Mouse (Mus musculus) hindbrain, postnatal 0 days (tissue): ENCODE measurements around the gene Arid3a. TPM values are rescaled to one million over a fixed set of nuclear protein-coding genes. Genes with fewer than 3 reads are reported as not detected.

Experiments
- ATAC-seq: fragments of 200-750 bp; cut with Nextera tagmentation; 2 replicates; pipeline ENCODE4 v1.8.0; 2017; ENCODE audit warnings: mild to moderate bottlenecking, moderate TSS enrichment, moderate library complexity
- DNase-seq: peaks from one replicate; pipeline ENCODE4 v3.0.0-alpha.2; 2015; ENCODE audit warnings: low spot score
- H3K27ac ChIP-seq: fragments of 300-500 bp; sonication (generic); 2 replicates; pipeline ENCODE4 v1.5.1; 2014; ENCODE audit warnings: mild to moderate bottlenecking
- H3K27me3 ChIP-seq: fragments of 300-500 bp; sonication (generic); 2 replicates; pipeline ENCODE4 v1.6.1; 2014; ENCODE audit warnings: low read length, mixed read lengths; ENCODE audit not compliant: insufficient read depth
- H3K36me3 ChIP-seq: fragments of 300-500 bp; sonication (generic); 2 replicates; pipeline ENCODE4 v1.6.1; 2014; ENCODE audit warnings: low read length, mixed read lengths; ENCODE audit not compliant: insufficient read depth
- H3K4me1 ChIP-seq: fragments of 300-500 bp; sonication (generic); 2 replicates; pipeline ENCODE4 v1.6.1; 2014; ENCODE audit warnings: antibody characterized with exemption, low read length, mixed read lengths; ENCODE audit not compliant: insufficient read depth
- H3K4me2 ChIP-seq: fragments of 300-500 bp; sonication (generic); 2 replicates; pipeline ENCODE4 v1.6.1; 2014; ENCODE audit warnings: low read depth, mild to moderate bottlenecking, low read length, moderate library complexity, mixed read lengths
- H3K4me3 ChIP-seq: fragments of 300-500 bp; sonication (generic); 2 replicates; pipeline ENCODE4 v1.5.1; 2014; ENCODE audit warnings: low read length
- H3K9ac ChIP-seq: fragments of 300-500 bp; sonication (generic); replicated peaks from 2 replicates; pipeline ENCODE4 v1.6.1; 2014; ENCODE audit warnings: mild to moderate bottlenecking, low read length, moderate library complexity, mixed read lengths
- H3K9me3 ChIP-seq: fragments of 300-500 bp; sonication (generic); 2 replicates; pipeline ENCODE4 v1.6.1; 2016; ENCODE audit warnings: low read length, mixed read lengths
- CTCF ChIP-seq: IDR thresholded peaks from 2 replicates; pipeline ENCODE4 v1.5.1; 2016; ENCODE audit warnings: antibody characterized with exemption, control low read depth, low read depth
- WGBS: fragments of 180-500 bp; shearing (Covaris S2); extraction: QIAGEN DNeasy Blood & Tissue Kit; methylation state at CpG from one replicate; pipeline ENCODE4 v1.1.7; 2014; 5-methylcytosine and 5-hydroxymethylcytosine counted together
- polyA plus RNA-seq: library from polyadenylated mRNA; unstranded; fragments of >200 nt; fragmentation: Nextera tagmentation; extraction: Ambion mirVana; gene quantifications from 2 replicates; pipeline ENCODE4 v1.2.1, GENCODE M21; 2015
- total RNA-seq: library from RNA; depleted of rRNA; stranded (reverse); fragments of >200 nt; gene quantifications from 2 replicates; pipeline ENCODE4 v1.2.3, GENCODE M21; 2014

Gene Arid3a
- total and polyA plus RNA-seq, 2 experiments from 2014 or later = 2.6 to 10.1 TPM

GRCm38 (mm10) chr10:79971183-79971497 is 44.3 kb downstream of the Arid3a start:
- peak overlapping the region; percentile 40 for H3K4me3 ChIP-seq
- TF ChIP-seq CTCF = no peak
- peaks cover 16% of the 10 kb centered on the region for H3K36me3 ChIP-seq
- no peak for DNase-seq
- no peaks in the 10 kb centered on the region for H3K9me3 ChIP-seq
- H3K27me3 ChIP-seq = peaks cover 9% of the 10 kb centered on the region; the same call in 1 of the 2 replicates
- H3K27ac ChIP-seq = no peak overlapping the region
- H3K4me1 ChIP-seq = peaks cover 10% of the 10 kb centered on the region
- WGBS = 4% methylated on average over 20 of the region's 21 CpGs
- peak overlapping the region; percentile 67 for H3K4me2 ChIP-seq
- ATAC-seq = 0 out of 2 replicates have a peak, but pooled peaks have one; percentile 1
- peak overlapping the region; percentile 43 for H3K9ac ChIP-seq

DNA sequence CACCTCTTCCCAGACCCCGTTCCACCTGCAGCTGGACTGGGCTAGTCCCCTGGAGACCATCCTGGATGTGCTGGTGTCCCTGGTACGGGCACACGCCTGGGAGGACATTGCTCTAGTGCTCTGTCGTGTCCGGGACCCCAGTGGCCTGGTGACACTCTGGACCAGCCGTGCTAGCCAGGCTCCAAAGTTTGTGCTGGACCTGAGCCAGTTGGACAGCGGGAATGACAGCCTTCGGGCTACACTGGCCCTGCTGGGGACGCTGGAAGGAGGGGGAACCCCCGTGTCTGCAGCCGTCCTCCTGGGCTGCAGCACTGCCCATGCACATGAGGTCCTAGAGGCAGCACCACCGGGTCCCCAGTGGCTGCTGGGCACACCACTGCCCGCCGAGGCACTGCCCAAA is 46.0 kb downstream of the Arid3a start:
- 51% methylated on average over 14 of the region's 14 CpGs for WGBS
- TF ChIP-seq CTCF = no peak
- Histone ChIP-seq H3K27ac (no peak overlapping the region), H3K4me1 (peaks cover 10% of the 10 kb centered on the region), H3K9me3 (no peaks in the 10 kb centered on the region), H3K36me3 (peaks cover 12% of the 10 kb centered on the region; the same call in 1 of the 2 replicates), H3K4me3 (no peak overlapping the region), H3K4me2 (no peak overlapping the region), H3K27me3 (peaks cover 9% of the 10 kb centered on the region; the same call in 1 of the 2 replicates), H3K9ac (no peak overlapping the region)
- DNase-seq (no peak), ATAC-seq (no peak)

DNA sequence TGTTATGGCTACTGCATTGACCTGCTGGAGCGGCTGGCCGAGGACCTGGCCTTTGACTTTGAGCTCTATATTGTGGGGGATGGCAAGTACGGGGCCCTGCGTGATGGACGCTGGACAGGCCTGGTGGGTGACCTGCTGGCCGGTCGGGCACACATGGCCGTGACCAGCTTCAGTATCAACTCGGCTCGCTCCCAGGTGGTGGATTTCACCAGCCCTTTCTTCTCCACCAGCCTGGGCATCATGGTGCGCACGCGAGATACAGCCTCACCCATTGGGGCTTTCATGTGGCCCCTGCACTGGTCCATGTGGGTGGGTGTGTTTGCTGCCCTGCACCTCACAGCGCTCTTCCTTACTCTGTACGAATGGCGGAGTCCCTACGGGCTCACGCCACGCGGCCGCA is 47.2 kb downstream of the Arid3a start:
- H3K36me3 ChIP-seq = peaks cover 23% of the 10 kb centered on the region; the same call in 1 of the 2 replicates
- H3K9me3 ChIP-seq = no peaks in the 10 kb centered on the region
- H3K9ac ChIP-seq = no peak overlapping the region
- no peak overlapping the region for H3K27ac ChIP-seq
- peaks cover 10% of the 10 kb centered on the region for H3K4me1 ChIP-seq
- DNase-seq (no peak), ATAC-seq (no peak)
- 90% methylated on average over 21 of the region's 21 CpGs for WGBS
- H3K27me3 ChIP-seq = peaks cover 9% of the 10 kb centered on the region; the same call in 1 of the 2 replicates
- no peak overlapping the region for H3K4me3 ChIP-seq
- TF ChIP-seq CTCF = no peak
- no peak overlapping the region for H3K4me2 ChIP-seq

- 89% methylated on average over 8 of the region's 8 CpGs for WGBS
- Histone ChIP-seq H3K4me1 (peaks cover 8% of the 10 kb centered on the region; the same call in 1 of the 2 replicates), H3K9ac (no peak overlapping the region), H3K36me3 (peaks cover 24% of the 10 kb centered on the region; the same call in 1 of the 2 replicates), H3K4me2 (no peak overlapping the region), H3K4me3 (no peak overlapping the region), H3K9me3 (no peaks in the 10 kb centered on the region), H3K27ac (no peak overlapping the region), H3K27me3 (peaks cover 9% of the 10 kb centered on the region; the same call in 1 of the 2 replicates)
- no peak for TF ChIP-seq CTCF
- ATAC-seq (no peak), DNase-seq (no peak)
These were observed 47.8 kb downstream of the Arid3a start for GRCm38 (mm10) chr10:79974668-79975067.

DNA sequence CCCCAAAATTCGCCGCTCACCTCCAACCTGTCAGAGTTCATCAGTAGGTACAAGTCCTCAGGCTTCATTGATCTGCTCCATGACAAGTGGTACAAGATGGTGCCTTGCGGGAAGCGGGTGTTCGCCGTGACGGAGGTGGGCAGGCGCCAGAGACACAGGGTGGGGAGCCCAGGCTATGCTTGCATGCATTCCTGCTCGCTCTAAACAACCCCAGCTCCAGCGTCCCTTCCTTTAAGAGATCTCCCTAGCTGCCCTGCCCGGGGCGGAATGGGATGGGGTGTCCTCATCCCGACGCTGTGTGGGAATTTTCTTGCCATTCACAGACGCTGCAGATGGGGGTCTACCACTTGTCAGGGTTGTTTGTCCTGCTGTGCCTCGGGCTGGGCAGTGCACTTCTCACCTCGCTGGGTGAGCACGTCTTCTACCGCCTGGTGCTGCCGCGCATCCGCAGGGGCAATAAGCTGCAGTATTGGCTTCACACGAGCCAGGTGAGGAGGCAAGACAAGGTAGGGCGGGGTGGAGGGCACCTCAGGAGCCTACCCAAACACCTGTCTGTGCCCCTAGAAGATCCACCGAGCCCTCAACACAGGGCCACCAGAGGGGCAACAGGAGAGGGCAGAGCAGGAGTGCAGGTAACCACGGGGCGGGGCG is 49.4 kb downstream of the Arid3a start:
- no peak for DNase-seq
- peaks cover 24% of the 10 kb centered on the region; the same call in 1 of the 2 replicates for H3K36me3 ChIP-seq
- H3K4me2 ChIP-seq = no peak overlapping the region
- no peak overlapping the region for H3K4me3 ChIP-seq
- H3K9ac ChIP-seq = no peak overlapping the region
- no peaks in the 10 kb centered on the region for H3K9me3 ChIP-seq
- H3K4me1 ChIP-seq = peaks cover under 1% of the 10 kb centered on the region; the same call in 1 of the 2 replicates
- no peak for ATAC-seq
- H3K27me3 ChIP-seq = peaks cover 2% of the 10 kb centered on the region; the same call in 1 of the 2 replicates
- no peak overlapping the region for H3K27ac ChIP-seq
- WGBS = 86% methylated on average over 27 of the region's 28 CpGs
- TF ChIP-seq CTCF = no peak

GRCm38 (mm10) chr10:79976722-79977107 is 49.9 kb downstream of the Arid3a start:
- Histone ChIP-seq H3K4me2 (no peak overlapping the region), H3K27ac (no peak overlapping the region), H3K27me3 (no peaks in the 10 kb centered on the region), H3K9me3 (no peaks in the 10 kb centered on the region), H3K4me1 (0 out of 2 replicates have a peak, but pooled peaks cover 1% of the 10 kb centered on the region), H3K9ac (no peak overlapping the region), H3K4me3 (no peak overlapping the region), H3K36me3 (peaks cover 24% of the 10 kb centered on the region; the same call in 1 of the 2 replicates)
- no peak for TF ChIP-seq CTCF
- ATAC-seq (no peak), DNase-seq (no peak)
- 75% methylated on average over 33 of the region's 36 CpGs for WGBS

DNA sequence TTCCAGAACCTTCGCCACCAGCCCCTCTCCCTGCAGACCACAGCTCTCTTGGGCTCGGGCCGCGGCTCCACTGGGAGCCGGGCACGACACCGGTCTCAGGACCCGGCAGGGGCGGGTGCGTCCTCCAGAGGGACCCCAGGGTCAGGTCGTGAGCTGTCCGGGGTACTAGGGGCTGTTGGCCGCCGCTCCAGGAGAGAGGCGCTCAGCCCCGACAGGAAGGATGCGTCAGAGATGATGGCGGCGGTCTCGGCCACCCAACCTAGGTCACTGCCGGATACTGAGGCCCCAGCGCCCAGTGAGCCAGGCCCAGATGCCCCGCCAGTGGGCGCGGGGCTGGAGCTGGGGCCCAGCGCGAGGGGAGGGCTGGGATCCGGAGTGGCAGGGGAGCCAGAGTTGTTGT is 50.5 kb downstream of the Arid3a start:
- ATAC-seq (no peak), DNase-seq (no peak)
- no peak overlapping the region for H3K27ac ChIP-seq
- H3K27me3 ChIP-seq = no peaks in the 10 kb centered on the region
- no peak overlapping the region for H3K4me2 ChIP-seq
- no peak overlapping the region for H3K4me3 ChIP-seq
- TF ChIP-seq CTCF = no peak
- H3K9me3 ChIP-seq = no peaks in the 10 kb centered on the region
- H3K4me1 ChIP-seq = 0 out of 2 replicates have a peak, but pooled peaks cover 3% of the 10 kb centered on the region
- H3K9ac ChIP-seq = no peak overlapping the region
- H3K36me3 ChIP-seq = peaks cover 24% of the 10 kb centered on the region; the same call in 1 of the 2 replicates
- 87% methylated on average over 28 of the region's 28 CpGs for WGBS
